Mouse (Mus musculus) lung, embryonic 16.5 days (tissue): ENCODE data around the gene Commd2. TPM values are rescaled to one million over a fixed set of nuclear protein-coding genes. Genes with fewer than 3 reads are reported as not detected.

Experiments used
- ATAC-seq: fragments of 200-750 bp; cut with Nextera tagmentation; 2 replicates; pipeline ENCODE4 v1.8.0; 2017; ENCODE audit warnings: low read depth, mild to moderate bottlenecking, moderate library complexity
- H3K27ac ChIP-seq: fragments of 300-500 bp; sonication (generic); 2 replicates; pipeline ENCODE4 v1.5.1; 2014; ENCODE audit warnings: mild to moderate bottlenecking, control low read depth, low read length
- H3K27me3 ChIP-seq: fragments of 300-500 bp; sonication (generic); 2 replicates; pipeline ENCODE4 v1.6.1; 2014; ENCODE audit warnings: low read depth, low read length, mixed read lengths; ENCODE audit not compliant: control insufficient read depth, insufficient read depth
- H3K36me3 ChIP-seq: fragments of 300-500 bp; sonication (generic); 2 replicates; pipeline ENCODE4 v1.6.1; 2014; ENCODE audit warnings: low read length; ENCODE audit not compliant: control insufficient read depth, insufficient read depth
- H3K4me1 ChIP-seq: fragments of 300-500 bp; sonication (generic); replicated peaks from 2 replicates; pipeline ENCODE4 v1.6.1; 2014; ENCODE audit warnings: low read length, mixed read lengths; ENCODE audit not compliant: control insufficient read depth, insufficient read depth
- H3K4me2 ChIP-seq: fragments of 300-500 bp; sonication (generic); 2 replicates; pipeline ENCODE4 v1.6.1; 2014; ENCODE audit warnings: low read depth, low read length, control low read depth
- H3K4me3 ChIP-seq: fragments of 300-500 bp; sonication (generic); 2 replicates; pipeline ENCODE4 v1.5.1; 2014; ENCODE audit warnings: mild to moderate bottlenecking, low read length, control low read depth
- H3K9ac ChIP-seq: fragments of 300-500 bp; sonication (generic); 2 replicates; pipeline ENCODE4 v1.6.1; 2014; ENCODE audit warnings: low read length, control low read depth
- H3K9me3 ChIP-seq: fragments of 300-500 bp; sonication (generic); 2 replicates; pipeline ENCODE4 v1.6.1; 2016; ENCODE audit warnings: low read length; ENCODE audit not compliant: control insufficient read depth
- WGBS: fragments of 180-500 bp; shearing (Covaris S2); extraction: QIAGEN DNeasy Blood & Tissue Kit; methylation state at CpG from one replicate; pipeline ENCODE4 v1.1.7; 2014; 5-methylcytosine and 5-hydroxymethylcytosine counted together
- polyA plus RNA-seq: library from polyadenylated mRNA; unstranded; fragments of >200 nt; fragmentation: Nextera tagmentation; extraction: Ambion mirVana; gene quantifications from 2 replicates; pipeline ENCODE4 v1.2.1, GENCODE M21; 2015

Commd2 gene
- polyA plus RNA-seq, 1 experiment from 2014 or later: 91.1 TPM

DNA sequence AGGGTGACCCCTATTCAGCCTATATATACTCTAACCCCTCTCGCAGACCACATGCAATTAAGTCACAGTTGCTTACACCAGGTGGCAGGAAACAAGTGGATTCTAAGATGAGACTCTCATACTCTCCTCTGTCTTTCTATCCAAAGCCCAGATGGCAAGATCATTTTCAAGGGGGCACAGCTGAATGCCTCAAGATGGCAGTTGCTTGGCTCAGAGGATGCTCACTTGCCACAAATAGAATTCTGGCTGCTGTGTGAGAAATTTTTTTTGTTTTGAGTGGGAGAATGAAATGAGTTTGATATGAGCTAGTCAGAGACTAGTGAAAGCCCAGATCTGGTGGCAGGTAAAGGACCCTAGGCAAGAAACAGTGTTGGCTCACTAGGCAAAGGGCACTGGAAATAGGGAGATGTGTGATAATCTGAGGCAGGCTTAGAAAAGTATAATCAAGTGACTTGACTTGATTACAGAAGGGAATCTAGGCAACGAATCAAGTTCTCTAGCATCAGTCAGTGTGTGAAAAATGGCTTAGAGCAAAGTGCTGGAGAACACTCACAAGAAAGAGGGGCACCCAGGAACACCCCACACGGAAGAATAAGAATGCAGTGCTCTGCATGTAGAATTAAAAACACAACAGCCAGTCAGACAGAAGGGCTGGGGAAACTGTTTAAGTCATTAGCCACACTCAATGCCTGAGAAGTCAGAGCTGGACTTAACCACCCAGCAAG lies 16.6 kb downstream of the Commd2 start:
- no peak overlapping the region for H3K4me3 ChIP-seq
- no peak for ATAC-seq
- WGBS: 69% methylated on average over 3 of the region's 3 CpGs
- H3K4me1 ChIP-seq: no peaks in the 10 kb centered on the region
- H3K4me2 ChIP-seq: no peak overlapping the region
- H3K9ac ChIP-seq: no peak overlapping the region
- no peaks in the 10 kb centered on the region for H3K27me3 ChIP-seq
- H3K9me3 ChIP-seq: no peaks in the 10 kb centered on the region
- no peaks in the 10 kb centered on the region for H3K36me3 ChIP-seq
- H3K27ac ChIP-seq: no peak overlapping the region

- Histone ChIP-seq H3K4me3 (peak overlapping the region; percentile 32), H3K4me2 (peak overlapping the region; percentile 33), H3K4me1 (no peaks in the 10 kb centered on the region; the same call in 1 of the 2 replicates), H3K27ac (peak overlapping the region; percentile 80), H3K9ac (peak overlapping the region; percentile 39; the same call in 1 of the 2 replicates), H3K27me3 (no peaks in the 10 kb centered on the region), H3K9me3 (no peaks in the 10 kb centered on the region), H3K36me3 (no peaks in the 10 kb centered on the region)
- peak; percentile 65 for ATAC-seq
- 37% methylated on average over 11 of the region's 11 CpGs for WGBS
Observed at GRCm38 (mm10) chr3:57626954-57627513, 24.5 kb downstream of the Commd2 start.

GRCm38 (mm10) chr3:57625275-57625997 lies 26.1 kb downstream of the Commd2 start:
- ATAC-seq: peak; percentile 79

DNA sequence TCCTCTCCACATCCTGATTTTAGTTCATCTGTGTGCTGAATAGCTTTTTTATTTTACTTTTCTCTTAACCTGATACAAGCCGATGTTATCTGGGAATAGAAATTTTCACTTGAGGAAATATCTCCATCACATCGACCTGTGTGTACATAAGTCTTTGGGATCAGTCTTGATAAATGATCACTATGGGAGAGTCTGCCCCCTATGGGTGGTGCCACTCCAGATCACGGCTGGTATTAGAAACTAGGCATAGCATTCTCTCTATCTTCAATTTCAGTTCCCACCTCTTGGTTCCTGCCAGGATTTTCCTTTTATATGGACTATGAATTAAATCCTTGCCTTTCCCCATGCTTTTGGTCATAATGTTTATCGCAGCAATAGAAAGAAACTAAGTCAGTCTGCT lies 31.8 kb downstream of the Commd2 start:
- ATAC-seq: no peak
- Histone ChIP-seq H3K27ac (no peak overlapping the region), H3K9me3 (no peaks in the 10 kb centered on the region), H3K27me3 (no peaks in the 10 kb centered on the region), H3K4me3 (no peak overlapping the region), H3K9ac (no peak overlapping the region), H3K4me1 (no peaks in the 10 kb centered on the region), H3K4me2 (no peak overlapping the region), H3K36me3 (no peaks in the 10 kb centered on the region)
- 67% methylated on average over 4 of the region's 4 CpGs for WGBS

More at GRCm38 (mm10) chr3:57625275-57625997, 26.1 kb downstream of the Commd2 start:
- H3K4me1 ChIP-seq: no peaks in the 10 kb centered on the region; the same call in 1 of the 2 replicates
- peak overlapping the region; percentile 65 for H3K4me2 ChIP-seq
- no peaks in the 10 kb centered on the region for H3K9me3 ChIP-seq
- no peaks in the 10 kb centered on the region for H3K36me3 ChIP-seq
- peak overlapping the region; percentile 66 for H3K9ac ChIP-seq
- H3K27me3 ChIP-seq: no peaks in the 10 kb centered on the region
- H3K27ac ChIP-seq: peak overlapping the region; percentile 75
- 26% methylated on average over 21 of the region's 21 CpGs for WGBS
- H3K4me3 ChIP-seq: peak overlapping the region; percentile 47

- H3K4me1 ChIP-seq: no peaks in the 10 kb centered on the region
- no peak overlapping the region for H3K4me3 ChIP-seq
- no peaks in the 10 kb centered on the region for H3K27me3 ChIP-seq
- no peak for ATAC-seq
- no peaks in the 10 kb centered on the region for H3K9me3 ChIP-seq
- 92% methylated on average over 4 of the region's 4 CpGs for WGBS
- H3K9ac ChIP-seq: no peak overlapping the region
- no peak overlapping the region for H3K4me2 ChIP-seq
- H3K36me3 ChIP-seq: no peaks in the 10 kb centered on the region
- H3K27ac ChIP-seq: no peak overlapping the region
Observed at GRCm38 (mm10) chr3:57615652-57616051, 35.9 kb downstream of the Commd2 start.

DNA sequence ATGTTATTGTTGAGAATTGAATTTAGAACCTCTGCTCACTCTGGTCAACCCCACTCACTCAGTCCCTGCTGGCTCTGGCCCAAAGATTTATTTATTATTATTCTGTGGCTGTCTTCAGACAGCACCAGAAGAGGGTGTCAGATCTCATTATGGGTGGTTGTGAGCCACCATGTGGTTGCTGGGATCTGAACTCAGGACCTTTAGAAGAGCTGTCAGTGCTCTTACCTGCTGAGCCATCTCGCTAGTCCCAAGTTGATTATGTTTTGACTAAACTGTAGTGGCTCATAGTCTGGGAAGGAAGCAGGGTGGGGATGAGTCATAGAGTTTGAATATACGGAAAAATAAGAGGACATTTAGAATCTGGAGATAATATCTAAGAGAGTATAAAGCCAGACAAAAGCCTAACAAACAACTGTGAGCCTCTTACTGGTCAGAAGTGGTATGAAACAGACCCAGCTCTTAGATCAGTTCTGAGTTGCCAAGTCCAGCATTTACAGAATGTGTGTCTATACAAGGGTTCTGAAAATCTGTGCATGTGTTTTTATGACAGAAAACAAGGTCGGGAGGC lies 39.0 kb downstream of the Commd2 start:
- ATAC-seq: no peak
- H3K36me3 ChIP-seq: no peaks in the 10 kb centered on the region
- H3K9me3 ChIP-seq: no peaks in the 10 kb centered on the region
- no peak overlapping the region for H3K4me3 ChIP-seq
- no peaks in the 10 kb centered on the region for H3K4me1 ChIP-seq
- 68% methylated on average over 3 of the region's 3 CpGs for WGBS
- H3K27ac ChIP-seq: no peak overlapping the region
- no peak overlapping the region for H3K4me2 ChIP-seq
- H3K27me3 ChIP-seq: no peaks in the 10 kb centered on the region
- H3K9ac ChIP-seq: no peak overlapping the region

DNA sequence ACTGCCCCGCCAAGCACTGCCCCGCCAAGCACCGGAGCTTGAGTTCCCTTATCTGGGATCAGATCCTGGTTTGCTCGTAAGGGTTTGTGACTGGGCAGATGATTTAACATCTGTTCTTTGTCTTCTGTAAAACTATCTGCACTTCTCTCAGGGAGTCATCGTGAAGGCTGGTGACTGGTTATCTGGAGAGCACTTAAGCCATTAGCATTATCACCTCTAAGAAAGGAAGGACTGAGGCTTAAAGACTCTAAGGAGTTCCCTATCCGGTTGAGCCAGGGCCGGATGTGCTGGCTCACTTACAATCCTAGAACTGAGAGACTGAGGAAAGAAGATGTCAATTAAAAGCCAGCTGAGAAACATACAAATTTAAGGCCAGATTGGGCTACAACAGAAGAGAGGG lies 39.7 kb downstream of the Commd2 start:
- Histone ChIP-seq H3K9ac (no peak overlapping the region), H3K9me3 (no peaks in the 10 kb centered on the region), H3K27me3 (no peaks in the 10 kb centered on the region), H3K4me2 (no peak overlapping the region), H3K4me3 (no peak overlapping the region), H3K4me1 (no peaks in the 10 kb centered on the region), H3K36me3 (no peaks in the 10 kb centered on the region), H3K27ac (no peak overlapping the region)
- WGBS: 47% methylated on average over 7 of the region's 7 CpGs
- ATAC-seq: no peak

DNA sequence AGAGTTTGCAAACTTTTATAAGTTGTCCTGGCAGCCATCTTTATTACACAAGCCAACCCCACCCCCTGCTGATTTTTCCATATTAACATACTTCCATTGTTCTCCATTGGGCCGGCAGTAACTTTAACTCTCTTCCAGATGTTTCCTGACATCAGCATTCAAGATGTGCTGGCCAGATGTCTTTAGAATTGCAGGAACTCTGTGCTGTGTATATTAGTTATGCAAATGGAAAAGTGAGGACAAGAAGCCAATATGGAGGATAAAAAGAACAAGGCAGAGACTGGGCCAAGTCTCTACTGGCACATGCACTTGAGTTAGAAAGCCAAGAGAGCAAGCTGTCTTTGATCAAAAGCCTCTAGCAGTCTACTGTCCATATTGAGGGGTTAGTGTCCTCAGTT lies 46.9 kb downstream of the Commd2 start:
- Histone ChIP-seq H3K27ac (no peak overlapping the region; the same call in 1 of the 2 replicates), H3K4me2 (no peak overlapping the region), H3K4me3 (no peak overlapping the region), H3K9me3 (no peaks in the 10 kb centered on the region), H3K9ac (no peak overlapping the region), H3K36me3 (no peaks in the 10 kb centered on the region), H3K4me1 (peaks cover 6% of the 10 kb centered on the region; the same call in 1 of the 2 replicates), H3K27me3 (no peaks in the 10 kb centered on the region)
- 29% methylated on average over 1 of the region's 1 CpGs for WGBS
- ATAC-seq: peak; percentile 89
